Mouse (Mus musculus) lung, adult 18-20 months (tissue): ENCODE measurements around the gene Rhox2a.
"Not testable (repeated sequence)": the region's sequence is repeated elsewhere in the genome, so short reads cannot be mapped to it uniquely, and the experiment has no call there.

Source experiments
- DNase-seq, 2 experiments: peaks; one replicate each; pipeline ENCODE4 v3.0.0; 2022; ENCODE audit warnings: mixed read lengths in 2 of 2

Rhox2a gene

GRCm38 (mm10) chrX:37244676-37245075 is at the start of gene Rhox2a:
Gene Rhox2a (plus strand): TSS chrX:37244976.
- DNase-seq, result not testable (repeated sequence)

GRCm38 (mm10) chrX:37198676-37199075 is 46.1 kb upstream of the Rhox2a start:
- no peak for DNase-seq

- no peak for DNase-seq
These were observed 33.8 kb upstream of the Rhox2a start, which contains the start of gene Gm9 for GRCm38 (mm10) chrX:37210941-37211340. Gene Gm9 (minus strand): TSS chrX:37211041.

GRCm38 (mm10) chrX:37222158-37222557 is 22.6 kb upstream of the Rhox2a start, which contains the start of gene Rhox1:
Gene Rhox1 (minus strand): TSS chrX:37222258.
- DNase-seq, result not testable (repeated sequence)

GRCm38 (mm10) chrX:37249619-37250018 is 4.8 kb downstream of the Rhox2a start, which contains the start of gene Rhox3a:
Gene Rhox3a (plus strand): TSS chrX:37249919.
- DNase-seq, result not testable (repeated sequence)

GRCm38 (mm10) chrX:37265038-37265437 is 20.3 kb downstream of the Rhox2a start, which contains the start of gene Rhox4a:
Gene Rhox4a (plus strand): TSS chrX:37265338.
- not testable (repeated sequence) for DNase-seq
